Mouse (Mus musculus): Measurements from ENCODE around the gene Pidd1.

- TF ChIP-seq RCOR1 (conservative IDR thresholded peaks at IDR 0.05; ENCODE audit: low read depth, low read length), result no peak
- TF ChIP-seq POLR2A (IDR thresholded peaks at IDR 0.05; ENCODE audit: low read depth, low read length), result no peak
Measured at GRCm38 (mm10) chr7:141417731-141418681, 25.8 kb downstream of the Pidd1 start.

Measured in CH12.LX (cell line).